ENCODE assay signal across 17 mouse cellular contexts in the genomic region with DNA sequence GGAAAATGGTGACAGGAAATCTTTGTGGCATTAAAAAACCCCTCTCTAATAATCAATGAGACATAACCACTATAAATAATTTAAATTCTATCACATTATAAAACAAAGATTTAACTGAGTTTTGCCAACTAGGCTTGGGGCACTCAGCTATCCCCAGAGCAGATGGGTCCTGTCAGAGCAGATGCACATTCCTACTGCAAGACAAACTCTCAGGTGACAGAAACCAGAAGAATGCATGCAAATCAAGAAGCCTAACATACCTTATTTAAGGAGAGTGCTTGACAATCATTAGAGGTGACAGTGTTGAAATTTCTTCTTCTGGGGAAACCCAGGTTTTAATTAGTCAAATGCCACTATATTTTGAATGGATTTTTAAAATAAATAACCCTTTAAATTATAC.
"Had no signal": no experiment of that assay in that cellular context is flagged by ENCODE, and none has a peak within 500 bp of the region (broad histone marks: within the 10 kb centered on the region; RNA-seq: fewer than 3 reads in every experiment).

No protein-coding gene starts in this region.

- H3K9ac ChIP-seq: limb, embryonic 12.5 days; limb, embryonic 15.5 days; liver, embryonic 14.5 days; liver, postnatal 0 days; lung, embryonic 14.5 days; stomach, embryonic 15.5 days had no signal

- H3K4me3 ChIP-seq: limb, embryonic 12.5 days; limb, embryonic 15.5 days; stomach, embryonic 15.5 days had no signal

- H3K27ac ChIP-seq: kidney, postnatal 0 days; limb, embryonic 12.5 days; limb, embryonic 15.5 days; liver, embryonic 14.5 days; macrophage; stomach, embryonic 15.5 days had no signal

- H3K4me2 ChIP-seq: limb, embryonic 12.5 days; limb, embryonic 15.5 days; liver, embryonic 11.5 days; lung, embryonic 14.5 days; stomach, embryonic 15.5 days had no signal

- ATAC-seq: intestine, postnatal 0 days; liver, postnatal 0 days; lung, postnatal 0 days had no signal

- H3K9me3 ChIP-seq: limb, embryonic 12.5 days; limb, embryonic 15.5 days; stomach, embryonic 15.5 days had no signal

- H3K36me3 ChIP-seq: limb, embryonic 12.5 days; limb, embryonic 15.5 days; stomach, embryonic 15.5 days had no signal

- H3K4me1 ChIP-seq: limb, embryonic 12.5 days; limb, embryonic 15.5 days; stomach, embryonic 15.5 days had no signal

- DNase-seq: kidney, adult 2 months; kidney, postnatal 36 days; left cerebral cortex, postnatal 4 days; liver, postnatal 0 days; lung, embryonic 14.5 days; right cerebral cortex, postnatal 25 days; spleen, adult 18-20 months; thymus, postnatal 25 days had no signal

- H3K27me3 ChIP-seq: limb, embryonic 12.5 days; limb, embryonic 15.5 days; stomach, embryonic 15.5 days had no signal
